ENCODE assay signal across 8 mouse cellular contexts in the genomic region with DNA sequence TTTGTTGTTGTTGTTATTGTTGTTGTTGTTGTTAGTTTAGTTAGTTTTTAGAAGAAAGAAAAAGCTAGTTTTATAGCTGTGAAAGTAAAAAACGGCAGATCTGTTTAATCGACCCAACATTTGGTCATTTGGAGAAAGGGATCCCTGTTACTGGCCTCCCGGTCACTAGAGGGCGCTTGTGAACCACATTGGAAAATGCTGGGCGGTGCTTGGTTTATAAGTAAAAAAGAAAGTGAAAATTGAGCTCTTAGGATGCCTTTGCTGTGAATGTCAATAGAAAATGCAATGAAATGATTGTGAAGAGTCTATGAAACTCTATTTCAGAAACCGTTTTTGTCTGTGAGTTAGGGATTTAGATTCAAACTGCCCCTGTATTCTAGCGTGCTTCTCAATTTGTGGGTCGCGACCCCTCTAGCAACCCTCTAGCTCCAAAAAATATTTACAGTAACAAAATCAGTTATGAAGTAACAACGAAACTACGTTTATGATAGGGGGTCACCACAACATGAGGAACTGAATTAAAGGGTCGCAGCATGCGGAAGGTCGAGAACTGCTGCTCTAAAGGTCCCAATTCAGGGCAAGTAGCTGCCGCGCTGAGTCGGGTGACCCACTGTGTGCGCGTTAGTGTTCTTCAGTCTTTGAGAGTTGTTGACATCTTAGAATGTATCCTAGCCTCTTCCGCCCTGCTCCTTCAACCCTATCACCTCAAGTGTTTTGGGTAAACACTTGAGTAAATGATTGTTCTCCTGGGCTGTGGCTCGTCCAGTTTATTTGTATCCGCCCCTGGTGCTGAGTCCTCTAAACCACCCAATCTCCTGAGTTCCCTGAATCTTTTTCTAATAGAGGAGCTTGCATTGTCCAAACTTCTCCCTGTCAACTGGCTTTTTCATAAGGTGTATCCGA. TPM values are rescaled to one million over a fixed set of nuclear protein-coding genes. Genes with fewer than 3 reads are reported as not detected.
A peak's percentile ranks its signal among the peaks of the same experiment; 100 is the strongest.
DNase-seq lines count a peak whose midpoint lies in the region; ATAC-seq and TF ChIP-seq lines count a peak whose summit lies in the region.

No protein-coding gene starts in this region.

- H3K4me2 ChIP-seq in limb, embryonic 14.5 days (replicated peaks; ENCODE audit: low read depth, low read length, severe bottlenecking), result peak overlapping the region; percentile 33; the same call in 1 of the 2 replicates
- peak overlapping the region; percentile 26 for H3K4me2 ChIP-seq in midbrain, embryonic 15.5 days

- intact Hi-C loops in heart, adult 2 months (cut with DNase I), result loop anchor here (1.0 kb wide), 2 partner anchors 487 to 657 kb away; no protein-coding TSS in a partner anchor

- peak; percentile 59 to 75 for DNase-seq in urinary bladder, adult 18-20 months (ENCODE audit: low spot score in 2 of 2)
- DNase-seq in urinary bladder, postnatal 10 days (ENCODE audit: low spot score), result no peak
- peak; percentile 86 for DNase-seq in embryo, embryonic 10.5 days (ENCODE audit: low spot score)
- DNase-seq in heart, adult 2 months, result peak; percentile 62 to 79
- peak; percentile 80 for DNase-seq in kidney, adult 18-20 months
- peak; percentile 85 for DNase-seq in limb, embryonic 14.5 days (ENCODE audit: low spot score)
- peak; percentile 29 to 39 for DNase-seq in spleen, adult 2 months (ENCODE audit: low read depth in 1 of 2, low spot score in 2 of 2)

- H3K36me3 ChIP-seq in heart, adult 2 months (ENCODE audit: control insufficient read depth, insufficient read depth, low read length), result no peaks in the 10 kb centered on the region
- no peaks in the 10 kb centered on the region for H3K36me3 ChIP-seq in limb, embryonic 14.5 days (ENCODE audit: control insufficient read depth, insufficient read depth, low read length)
- H3K36me3 ChIP-seq in midbrain, embryonic 15.5 days (replicated peaks), result no peaks in the 10 kb centered on the region
- H3K36me3 ChIP-seq in spleen, adult 2 months (ENCODE audit: control insufficient read depth, insufficient read depth, low read length), result no peaks in the 10 kb centered on the region

- H3K9me3 ChIP-seq in limb, embryonic 14.5 days (ENCODE audit: control insufficient read depth, low read length), result no peaks in the 10 kb centered on the region
- no peaks in the 10 kb centered on the region for H3K9me3 ChIP-seq in midbrain, embryonic 15.5 days

- H3K27me3 ChIP-seq in heart, adult 2 months (ENCODE audit: control insufficient read depth, insufficient read depth, low read length), result no peaks in the 10 kb centered on the region; the same call in 1 of the 2 replicates
- H3K27me3 ChIP-seq in limb, embryonic 14.5 days (ENCODE audit: control insufficient read depth, insufficient read depth, low read length), result 0 out of 2 replicates have a peak, but pooled peaks cover 5% of the 10 kb centered on the region
- H3K27me3 ChIP-seq in midbrain, embryonic 15.5 days (replicated peaks), result peaks cover 12% of the 10 kb centered on the region
- H3K27me3 ChIP-seq in spleen, adult 2 months (ENCODE audit: control insufficient read depth, insufficient read depth, low read length), result no peaks in the 10 kb centered on the region

- H3K27ac ChIP-seq in heart, adult 2 months, result peak overlapping the region; percentile 50
- no peak overlapping the region for H3K27ac ChIP-seq in limb, embryonic 14.5 days (replicated peaks; ENCODE audit: low read depth, low read length)
- H3K27ac ChIP-seq in midbrain, embryonic 15.5 days, result no peak overlapping the region
- H3K27ac ChIP-seq in spleen, adult 2 months (ENCODE audit: insufficient read depth, low read length), result no peak overlapping the region

- ATAC-seq in limb, embryonic 14.5 days (ENCODE audit: low FRiP score, low read depth), result no peak
- no peak for ATAC-seq in midbrain, embryonic 15.5 days (replicated peaks)

- TF ChIP-seq CTCF in heart, adult 2 months (IDR thresholded peaks at IDR 0.05), result peak; percentile 97; the same call in 1 of the 2 replicates
- TF ChIP-seq CTCF in spleen, adult 2 months (IDR thresholded peaks at IDR 0.05; ENCODE audit: extremely low read depth, insufficient read depth, insufficient read length, insufficient replicate concordance), result peak; percentile 31; the same call in 1 of the 2 replicates

- H3K4me3 ChIP-seq in heart, adult 2 months, result peak overlapping the region; percentile 47
- H3K4me3 ChIP-seq in limb, embryonic 14.5 days (replicated peaks; ENCODE audit: low read length), result peak overlapping the region; percentile 18
- no peak overlapping the region for H3K4me3 ChIP-seq in midbrain, embryonic 15.5 days
- H3K4me3 ChIP-seq in spleen, adult 2 months (ENCODE audit: extremely low read depth, insufficient read depth, insufficient read length), result peak overlapping the region; percentile 52

- TF ChIP-seq POLR2A in heart, adult 2 months (IDR thresholded peaks at IDR 0.05; ENCODE audit: insufficient read depth, low read depth, low read length), result no peak
- no peak for TF ChIP-seq POLR2A in limb, embryonic 14.5 days (IDR thresholded peaks at IDR 0.05; ENCODE audit: borderline replicate concordance, extremely low read depth, insufficient read depth, insufficient read length)
- no peak for TF ChIP-seq POLR2A in spleen, adult 2 months (IDR thresholded peaks at IDR 0.05; ENCODE audit: low read depth, low read length)

- WGBS in heart, adult 2 months, result 49% methylated on average over 23 of the region's 23 CpGs
- WGBS in limb, embryonic 14.5 days, result 53% methylated on average over 23 of the region's 23 CpGs
- WGBS in midbrain, embryonic 15.5 days, result 57% methylated on average over 23 of the region's 23 CpGs
- 59% methylated on average over 23 of the region's 23 CpGs for WGBS in spleen, adult 2 months

- no peaks in the 10 kb centered on the region for H3K4me1 ChIP-seq in heart, adult 2 months (ENCODE audit: control insufficient read depth, insufficient read depth, low read length)
- no peaks in the 10 kb centered on the region for H3K4me1 ChIP-seq in limb, embryonic 14.5 days (ENCODE audit: control insufficient read depth, insufficient read depth, low read length)
- no peaks in the 10 kb centered on the region for H3K4me1 ChIP-seq in midbrain, embryonic 15.5 days
- H3K4me1 ChIP-seq in spleen, adult 2 months (ENCODE audit: control insufficient read depth, insufficient read depth, insufficient read length), result no peaks in the 10 kb centered on the region

- H3K79me2 ChIP-seq in heart, adult 2 months (replicated peaks; ENCODE audit: control insufficient read depth, insufficient read depth, low read length), result no peaks in the 10 kb centered on the region

- H3K9ac ChIP-seq in heart, adult 2 months (ENCODE audit: low read depth, low read length), result peak overlapping the region; percentile 42
- no peak overlapping the region for H3K9ac ChIP-seq in limb, embryonic 14.5 days (ENCODE audit: low read depth, low read length, severe bottlenecking)
- H3K9ac ChIP-seq in midbrain, embryonic 15.5 days, result no peak overlapping the region

- no peak for TF ChIP-seq EP300 in heart, adult 2 months (IDR thresholded peaks at IDR 0.05; ENCODE audit: insufficient read depth, low read depth, low read length)

RNA-seq across cellular contexts. Expression of a gene that starts 8.0 kb away (rescaled TPM):
- total RNA-seq in heart, adult 2 months (2021), result 100 to 1,000 TPM; 163 to 181 TPM
- polyA plus RNA-seq in heart, adult 2 months (2012; rRNA removed), result 44.3 and 100 TPM in 2 replicates
- polyA plus RNA-seq in limb, embryonic 14.5 days (2012; rRNA removed), result 8.9 and 12.1 TPM in 2 replicates
- 17.4 and 18.9 TPM in 2 replicates for polyA plus RNA-seq in limb, embryonic 14.5 days (2014; fragmentation: Nextera tagmentation; extraction: Ambion mirVana)
- polyA plus RNA-seq in midbrain, embryonic 15.5 days (2015; fragmentation: Nextera tagmentation; extraction: Ambion mirVana), result 129 and 137 TPM in 2 replicates
- 3.7 and 4.5 TPM in 2 replicates for polyA plus RNA-seq in spleen, adult 2 months (2012; rRNA removed)
